Mouse (Mus musculus) liver, embryonic 16.5 days (tissue): ENCODE results near the gene Sav1. TPM values are rescaled to one million over a fixed set of nuclear protein-coding genes. Genes with fewer than 3 reads are reported as not detected.

Experiments used
- polyA plus RNA-seq: library from polyadenylated mRNA; unstranded; fragments of >200 nt; fragmentation: Nextera tagmentation; extraction: Ambion mirVana; gene quantifications from 2 replicates; pipeline ENCODE4 v1.2.1, GENCODE M21; 2015

Gene Sav1
- polyA plus RNA-seq, 1 experiment from 2014 or later: 0.65 TPM

Other genes starting within 250 kb of the Sav1 start
- gene Cdkl1, start 195.7 kb downstream of the Sav1 start, polyA plus RNA-seq: 1.7 TPM in 2 replicates
- gene Atl1, start 94.4 kb downstream of the Sav1 start, polyA plus RNA-seq: 1.4 TPM in 2 replicates
- gene Map4k5, start 93.8 kb downstream of the Sav1 start, polyA plus RNA-seq: 23.8 and 24.6 TPM in 2 replicates
- gene Nin, start 126.7 kb upstream of the Sav1 start, polyA plus RNA-seq: 3.1 TPM in 2 replicates
- not detected in 2 replicates for gene Abhd12b, start 167.1 kb upstream of the Sav1 start, polyA plus RNA-seq
- gene Pygl, start 244.5 kb upstream of the Sav1 start, polyA plus RNA-seq: 127 and 148 TPM in 2 replicates